8 mouse cellular contexts compared by ENCODE assay signal in genomic region chr8:47690674-47691078, GRCm38 (mm10). TPM values are rescaled to one million over a fixed set of nuclear protein-coding genes. Genes with fewer than 3 reads are reported as not detected.
DNase-seq lines count a peak whose midpoint lies in the region; ATAC-seq and TF ChIP-seq lines count a peak whose summit lies in the region.

No protein-coding gene starts in this region.

- no peak for TF ChIP-seq CTCF in kidney, adult 2 months (conservative IDR thresholded peaks at IDR 0.05; ENCODE audit: insufficient read depth, insufficient read length, low read depth, low read length)

- H3K27me3 ChIP-seq in kidney, adult 2 months (replicated peaks; ENCODE audit: control insufficient read depth, insufficient read depth, low read length), result no peaks in the 10 kb centered on the region
- no peaks in the 10 kb centered on the region for H3K27me3 ChIP-seq in heart, embryonic 11.5 days (ENCODE audit: control insufficient read depth, insufficient read depth, low read length)

- H3K9me3 ChIP-seq in heart, embryonic 11.5 days (replicated peaks; ENCODE audit: control insufficient read depth, low read length), result 0 out of 2 replicates have a peak, but pooled peaks cover 2% of the 10 kb centered on the region

- TF ChIP-seq POLR2A in kidney, adult 2 months (IDR thresholded peaks at IDR 0.05; ENCODE audit: low read depth, low read length), result no peak

- peak; percentile 37 for DNase-seq in kidney, adult 2 months
- DNase-seq in kidney, adult 11 months, result no peak
- peak; percentile 49 for DNase-seq in kidney, postnatal 10 days
- DNase-seq in left cerebral cortex, postnatal 14 days (ENCODE audit: low spot score in 2 of 2), result no peak
- no peak for DNase-seq in ovary, postnatal 14 days (ENCODE audit: low spot score)

- no peak for ATAC-seq in heart, embryonic 11.5 days (replicated peaks; ENCODE audit: insufficient number of reproducible peaks, low FRiP score, low TSS enrichment)
- ATAC-seq in megakaryocyte, adult 5-6 weeks (ENCODE audit: poor library complexity, severe bottlenecking), result peak; percentile 66
- ATAC-seq in inflammation-experienced regulatory T-cells, adult 6 months, result no peak

- peak overlapping the region; percentile 22; the same call in 1 of the 2 replicates for H3K4me3 ChIP-seq in kidney, adult 2 months (ENCODE audit: insufficient read depth, low read depth, low read length)
- peak overlapping the region; percentile 40 for H3K4me3 ChIP-seq in heart, embryonic 11.5 days (ENCODE audit: low read depth, low read length)

- no peaks in the 10 kb centered on the region for H3K4me1 ChIP-seq in kidney, adult 2 months (ENCODE audit: control insufficient read depth, insufficient read depth, low read length)
- no peaks in the 10 kb centered on the region for H3K4me1 ChIP-seq in heart, embryonic 11.5 days (ENCODE audit: control insufficient read depth, insufficient read depth, low read length)

- H3K9ac ChIP-seq in heart, embryonic 11.5 days (ENCODE audit: low read depth, low read length), result peak overlapping the region; percentile 65

- H3K36me3 ChIP-seq in kidney, adult 2 months (ENCODE audit: control insufficient read depth, insufficient read depth, low read length), result no peaks in the 10 kb centered on the region
- H3K36me3 ChIP-seq in heart, embryonic 11.5 days (ENCODE audit: control insufficient read depth, insufficient read depth, low read length), result no peaks in the 10 kb centered on the region

- H3K4me2 ChIP-seq in heart, embryonic 11.5 days, result peak overlapping the region; percentile 72

- H3K27ac ChIP-seq in kidney, adult 2 months (ENCODE audit: insufficient read depth, low read depth, low read length), result no peak overlapping the region
- no peak overlapping the region for H3K27ac ChIP-seq in heart, embryonic 11.5 days (ENCODE audit: low read depth, low read length)

- intact Hi-C loops in left cerebral cortex, postnatal 14 days (cut with DNase I), result loop anchor here (5.0 kb wide), 2 partner anchors 133 to 158 kb away; partner anchors contain the start of genes Rwdd4a and Trappc11

- WGBS in kidney, adult 2 months, result 16% methylated on average over 16 of the region's 16 CpGs
- 6% methylated on average over 16 of the region's 16 CpGs for WGBS in heart, embryonic 11.5 days (ENCODE audit: insufficient replicate concordance)

RNA-seq across cellular contexts. Expression of gene Ing2, which starts 15.3 kb away (rescaled TPM):
- 7.0 and 9.3 TPM in 2 replicates for polyA plus RNA-seq in kidney, adult 2 months (2012; rRNA removed)
- polyA plus RNA-seq in heart, embryonic 11.5 days (2014; fragmentation: Nextera tagmentation; extraction: Ambion mirVana), result 6.8 and 10.4 TPM in 2 replicates
- total RNA-seq in megakaryocyte, adult 5-6 weeks (2015), result 51.2 and 52.0 TPM in 2 replicates
- total RNA-seq in megakaryocyte, adult 5-6 weeks (2017), result 23.7 and 32.1 TPM in 2 replicates
- 1 to 10 TPM; 6.3 to 9.3 (median 8.0) TPM for polyA plus RNA-seq in inflammation-experienced regulatory T-cells, adult 6 months (2017; shearing (Covaris generic))
- 10 to 100 TPM; 41.6 to 44.7 TPM for total RNA-seq in left cerebral cortex, postnatal 14 days (2021)

RNA-seq across cellular contexts. Expression of gene Cdkn2aip, which starts 23.1 kb away (rescaled TPM):
- 3.9 and 6.3 TPM in 2 replicates for polyA plus RNA-seq in kidney, adult 2 months (2012; rRNA removed)
- polyA plus RNA-seq in heart, embryonic 11.5 days (2014; fragmentation: Nextera tagmentation; extraction: Ambion mirVana), result 20.6 and 21.6 TPM in 2 replicates
- total RNA-seq in megakaryocyte, adult 5-6 weeks (2015), result 9.8 and 11.2 TPM in 2 replicates
- 19.1 and 23.4 TPM in 2 replicates for total RNA-seq in megakaryocyte, adult 5-6 weeks (2017)
- 10 to 100 TPM; 14.9 to 17.6 (median 15.4) TPM for polyA plus RNA-seq in inflammation-experienced regulatory T-cells, adult 6 months (2017; shearing (Covaris generic))
- 10 to 100 TPM; 13.5 to 15.8 TPM for total RNA-seq in left cerebral cortex, postnatal 14 days (2021)

Comparison
In these comparisons a context has a peak if more than half of its experiments do, and no peak if none do; other contexts are left out.
1. DNase-seq: peak in kidney, adult 2 months (single experiment) and kidney, postnatal 10 days (single experiment); none in kidney, adult 11 months (single experiment), left cerebral cortex, postnatal 14 days (0 of 2) and ovary, postnatal 14 days (single experiment).